In the genomic region with DNA sequence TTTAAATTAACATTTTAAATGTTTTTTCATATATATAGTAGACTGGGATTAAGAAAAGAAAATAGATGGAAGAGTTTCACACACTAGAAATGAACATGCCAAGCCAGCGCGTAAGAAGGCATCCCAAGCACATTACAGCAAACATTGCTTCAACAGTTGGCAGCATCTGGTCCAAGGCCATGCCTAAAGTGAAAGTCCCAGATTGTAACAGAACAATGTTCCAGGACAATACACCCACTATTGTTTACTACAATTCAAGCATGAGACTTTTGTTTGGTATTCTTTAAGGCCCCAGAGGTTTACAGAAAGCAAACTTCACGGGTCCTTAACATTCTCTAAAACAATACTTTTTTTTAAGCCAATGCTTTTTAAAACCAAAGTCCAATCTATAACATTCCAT, we compare ENCODE assay signal across 18 mouse cellular contexts.
DNase-seq lines count a peak whose midpoint lies in the region; ATAC-seq lines count a peak whose summit lies in the region.
"Had no signal": no experiment of that assay in that cellular context is flagged by ENCODE, and none has a peak within 500 bp of the region (broad histone marks: within the 10 kb centered on the region; RNA-seq: fewer than 3 reads in every experiment).

No protein-coding gene starts in this region.

- H3K27me3 ChIP-seq in hindbrain, embryonic 11.5 days (ENCODE audit: control insufficient read depth, insufficient read depth, low read length) = no peaks in the 10 kb centered on the region
- no peaks in the 10 kb centered on the region for H3K27me3 ChIP-seq in hindbrain, embryonic 13.5 days
- H3K27me3 ChIP-seq: limb, embryonic 13.5 days; neural tube, embryonic 15.5 days had no signal

- no peak overlapping the region for H3K9ac ChIP-seq in hindbrain, embryonic 11.5 days (ENCODE audit: low read depth, low read length)
- no peak overlapping the region for H3K9ac ChIP-seq in hindbrain, embryonic 13.5 days
- H3K9ac ChIP-seq: limb, embryonic 13.5 days; lung, embryonic 14.5 days; neural tube, embryonic 15.5 days had no signal

- H3K36me3 ChIP-seq in hindbrain, embryonic 11.5 days (ENCODE audit: control insufficient read depth, insufficient read depth, low read length) = no peaks in the 10 kb centered on the region
- H3K36me3 ChIP-seq in hindbrain, embryonic 13.5 days = no peaks in the 10 kb centered on the region
- H3K36me3 ChIP-seq: limb, embryonic 13.5 days; midbrain, embryonic 10.5 days; neural tube, embryonic 15.5 days had no signal

- no peaks in the 10 kb centered on the region; the same call in 1 of the 2 replicates for H3K4me1 ChIP-seq in hindbrain, embryonic 11.5 days (replicated peaks; ENCODE audit: control insufficient read depth, insufficient read depth, low read length)
- H3K4me1 ChIP-seq in hindbrain, embryonic 13.5 days (replicated peaks) = no peaks in the 10 kb centered on the region
- H3K4me1 ChIP-seq: neural tube, embryonic 15.5 days had no signal

- peak; percentile 25 for DNase-seq in hindbrain, embryonic 11.5 days (ENCODE audit: low spot score)
- peak; percentile 90 for DNase-seq in Muller cell, postnatal 12 days (ENCODE audit: inconsistent ontology term)
- DNase-seq in R1 (ENCODE audit: low read depth, low spot score) = peak; percentile 16
- DNase-seq in embryo, embryonic 9.5 days (ENCODE audit: extremely low spot score) = peak; percentile 22
- DNase-seq in cerebellum, adult 8-10 months = no peak
- no peak for DNase-seq in right cerebral cortex, postnatal 25 days
- no peak for DNase-seq in thymus, postnatal 14 days
- DNase-seq: cerebellum, adult 9-10 months; heart, adult 18-20 months; kidney, adult 2 months; kidney, postnatal 36 days; lung, embryonic 14.5 days; thymus, adult 18-20 months had no signal

- no peak overlapping the region for H3K4me2 ChIP-seq in hindbrain, embryonic 11.5 days (replicated peaks; ENCODE audit: low read depth, low read length)
- H3K4me2 ChIP-seq in hindbrain, embryonic 13.5 days = no peak overlapping the region
- H3K4me2 ChIP-seq: limb, embryonic 13.5 days; lung, embryonic 14.5 days; neural tube, embryonic 15.5 days had no signal

- no peak for ATAC-seq in hindbrain, embryonic 11.5 days (ENCODE audit: low FRiP score)
- ATAC-seq in hindbrain, embryonic 13.5 days (ENCODE audit: low FRiP score) = no peak

- no peaks in the 10 kb centered on the region for H3K9me3 ChIP-seq in hindbrain, embryonic 11.5 days (ENCODE audit: control insufficient read depth, low read length)
- H3K9me3 ChIP-seq in hindbrain, embryonic 13.5 days = no peaks in the 10 kb centered on the region
- H3K9me3 ChIP-seq: limb, embryonic 13.5 days; midbrain, embryonic 10.5 days; neural tube, embryonic 15.5 days had no signal

- 47% methylated on average over 3 of the region's 3 CpGs for WGBS in hindbrain, embryonic 11.5 days
- 20% methylated on average over 3 of the region's 3 CpGs for WGBS in hindbrain, embryonic 13.5 days

- no peak overlapping the region for H3K27ac ChIP-seq in hindbrain, embryonic 11.5 days (ENCODE audit: low read depth, low read length)
- no peak overlapping the region for H3K27ac ChIP-seq in hindbrain, embryonic 13.5 days
- H3K27ac ChIP-seq: limb, embryonic 13.5 days; midbrain, embryonic 10.5 days; neural tube, embryonic 15.5 days had no signal

- no peak overlapping the region for H3K4me3 ChIP-seq in hindbrain, embryonic 11.5 days (ENCODE audit: low read depth, low read length)
- H3K4me3 ChIP-seq in hindbrain, embryonic 13.5 days = no peak overlapping the region
- H3K4me3 ChIP-seq: limb, embryonic 13.5 days; midbrain, embryonic 10.5 days; myocyte; neural tube, embryonic 15.5 days had no signal

Comparison
In these comparisons a context has a peak if more than half of its experiments do, and no peak if none do; other contexts are left out.
1. DNase-seq: peak in hindbrain, embryonic 11.5 days (single experiment), Muller cell, postnatal 12 days (single experiment), R1 (single experiment) and embryo, embryonic 9.5 days (single experiment); none in cerebellum, adult 8-10 months (single experiment), right cerebral cortex, postnatal 25 days (single experiment) and thymus, postnatal 14 days (single experiment).